Mouse (Mus musculus): ENCODE results near the gene Itgb2. TPM values are rescaled to one million over a fixed set of nuclear protein-coding genes. Genes with fewer than 3 reads are reported as not detected.

The Itgb2 gene
- polyA plus RNA-seq, 1 experiment from 2014 or later, result 2.1 TPM

DNA sequence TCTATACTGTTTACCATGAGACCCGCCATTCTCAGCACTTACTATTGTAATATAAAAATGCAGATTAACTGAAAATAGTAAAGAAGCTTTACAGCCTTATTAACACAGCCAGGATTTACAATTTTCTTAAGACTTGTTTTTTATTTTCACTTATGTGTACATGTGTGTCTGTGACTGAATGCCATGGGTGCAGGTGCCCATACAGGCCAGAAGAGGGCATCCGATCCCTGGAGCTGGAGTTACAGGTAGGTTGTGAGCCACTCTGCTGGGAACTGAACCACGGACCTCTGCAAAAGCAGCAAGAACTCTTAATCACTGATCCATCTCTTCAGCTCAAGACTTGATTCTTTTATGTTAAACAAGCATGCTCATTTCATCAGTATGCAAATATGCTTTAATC lies 37.2 kb upstream of the Itgb2 start:
- Histone ChIP-seq H3K4me2 (replicated peaks; ENCODE audit: low read depth) (no peak overlapping the region), H3K4me1 (replicated peaks; ENCODE audit: control insufficient read depth, insufficient read depth, low read length) (no peaks in the 10 kb centered on the region), H3K9ac (ENCODE audit: low read depth, low read length) (no peak overlapping the region), H3K27ac (ENCODE audit: low read depth, low read length) (no peak overlapping the region), H3K4me3 (ENCODE audit: low read depth, low read length) (no peak overlapping the region), H3K27me3 (replicated peaks; ENCODE audit: control insufficient read depth, insufficient read depth, low read length) (no peaks in the 10 kb centered on the region), H3K36me3 (ENCODE audit: control insufficient read depth, insufficient read depth) (peaks cover 72% of the 10 kb centered on the region), H3K9me3 (ENCODE audit: control insufficient read depth) (no peaks in the 10 kb centered on the region)
- no peak for ATAC-seq
- 96% methylated on average over 3 of the region's 3 CpGs for WGBS
- peak; percentile 38; the same call in 1 of the 2 replicates for TF ChIP-seq CTCF (IDR thresholded peaks at IDR 0.05; ENCODE audit: low read depth)

DNA sequence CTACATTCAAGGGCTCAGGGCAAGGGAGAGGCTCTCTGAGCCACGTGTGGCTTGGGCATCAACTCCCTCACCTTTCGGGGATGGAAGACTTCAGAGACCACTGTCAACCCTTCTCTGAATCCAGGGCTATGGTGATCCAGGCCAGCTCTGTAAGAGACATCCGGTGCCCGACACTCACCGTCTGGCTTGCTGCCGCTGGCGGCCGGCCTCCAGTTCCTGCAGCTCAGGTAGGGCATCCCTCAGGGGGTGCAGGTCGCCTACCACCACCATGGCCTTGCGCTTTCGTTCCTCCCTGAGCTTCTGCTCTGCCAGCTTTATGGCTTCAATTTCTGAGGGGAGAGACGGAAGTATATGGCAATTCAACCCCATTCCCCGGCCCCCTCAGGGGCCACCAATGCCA lies 32.9 kb upstream of the Itgb2 start:
- H3K36me3 ChIP-seq (ENCODE audit: control insufficient read depth, insufficient read depth), result peaks cover 66% of the 10 kb centered on the region
- H3K4me3 ChIP-seq (ENCODE audit: low read depth, low read length), result no peak overlapping the region
- 95% methylated on average over 13 of the region's 13 CpGs for WGBS
- 0 out of 2 replicates have a peak, but pooled peaks cover 4% of the 10 kb centered on the region for H3K4me1 ChIP-seq (replicated peaks; ENCODE audit: control insufficient read depth, insufficient read depth, low read length)
- no peak for TF ChIP-seq CTCF (IDR thresholded peaks at IDR 0.05; ENCODE audit: low read depth)
- H3K27me3 ChIP-seq (replicated peaks; ENCODE audit: control insufficient read depth, insufficient read depth, low read length), result no peaks in the 10 kb centered on the region
- no peak for ATAC-seq
- H3K27ac ChIP-seq (ENCODE audit: low read depth, low read length), result no peak overlapping the region
- no peak overlapping the region for H3K9ac ChIP-seq (ENCODE audit: low read depth, low read length)
- no peak overlapping the region for H3K4me2 ChIP-seq (replicated peaks; ENCODE audit: low read depth)
- no peaks in the 10 kb centered on the region for H3K9me3 ChIP-seq (ENCODE audit: control insufficient read depth)

DNA sequence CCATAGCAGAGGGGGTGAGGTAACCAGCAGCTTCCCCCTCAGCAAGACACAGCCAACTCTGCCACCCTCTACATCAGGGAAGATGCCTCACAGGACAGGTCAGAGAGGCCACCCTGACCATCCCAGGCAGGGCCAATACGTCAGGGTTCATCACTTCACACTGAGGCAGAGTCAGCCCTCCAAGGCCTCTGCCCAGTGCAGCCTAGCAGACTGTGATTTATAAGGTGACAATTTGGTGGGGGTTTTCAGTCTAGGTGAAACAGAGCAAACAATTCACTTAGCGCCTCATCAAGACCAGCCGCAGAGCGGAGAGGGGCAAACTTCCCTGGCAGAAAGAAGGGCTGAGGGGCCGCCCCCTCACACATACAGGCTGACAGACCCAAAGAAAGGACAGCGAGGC lies 31.8 kb upstream of the Itgb2 start:
- no peaks in the 10 kb centered on the region for H3K27me3 ChIP-seq (replicated peaks; ENCODE audit: control insufficient read depth, insufficient read depth, low read length)
- ATAC-seq, result no peak
- no peak overlapping the region for H3K4me3 ChIP-seq (ENCODE audit: low read depth, low read length)
- TF ChIP-seq CTCF (IDR thresholded peaks at IDR 0.05; ENCODE audit: low read depth), result no peak
- H3K4me2 ChIP-seq (replicated peaks; ENCODE audit: low read depth), result no peak overlapping the region
- H3K9me3 ChIP-seq (ENCODE audit: control insufficient read depth), result no peaks in the 10 kb centered on the region
- 86% methylated on average over 6 of the region's 6 CpGs for WGBS
- peaks cover 67% of the 10 kb centered on the region for H3K36me3 ChIP-seq (ENCODE audit: control insufficient read depth, insufficient read depth)
- 0 out of 2 replicates have a peak, but pooled peaks cover 4% of the 10 kb centered on the region for H3K4me1 ChIP-seq (replicated peaks; ENCODE audit: control insufficient read depth, insufficient read depth, low read length)
- no peak overlapping the region for H3K27ac ChIP-seq (ENCODE audit: low read depth, low read length)
- no peak overlapping the region for H3K9ac ChIP-seq (ENCODE audit: low read depth, low read length)

DNA sequence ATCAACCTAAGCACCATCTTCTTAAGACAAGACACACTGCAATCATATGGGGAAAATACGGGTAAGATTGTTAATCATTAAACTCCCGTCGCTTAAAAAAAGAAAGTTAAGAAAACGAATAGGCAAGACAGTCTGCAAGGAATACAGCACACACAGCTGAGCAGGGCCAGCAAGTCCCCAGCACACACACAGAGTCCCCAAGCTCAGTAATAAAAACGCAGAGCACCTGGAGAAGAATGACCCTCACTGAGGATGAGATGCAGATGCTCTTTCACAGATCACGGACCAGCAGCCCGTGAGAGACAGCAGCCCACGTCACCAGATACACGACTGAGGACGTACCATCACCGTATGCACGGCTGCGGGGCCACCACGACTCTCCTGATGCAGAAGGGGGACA lies 29.4 kb upstream of the Itgb2 start:
- ATAC-seq, result no peak
- Histone ChIP-seq H3K36me3 (ENCODE audit: control insufficient read depth, insufficient read depth) (peaks cover 66% of the 10 kb centered on the region), H3K9me3 (ENCODE audit: control insufficient read depth) (no peaks in the 10 kb centered on the region), H3K4me2 (replicated peaks; ENCODE audit: low read depth) (peak overlapping the region; percentile 32), H3K4me1 (replicated peaks; ENCODE audit: control insufficient read depth, insufficient read depth, low read length) (0 out of 2 replicates have a peak, but pooled peaks cover 4% of the 10 kb centered on the region), H3K27me3 (replicated peaks; ENCODE audit: control insufficient read depth, insufficient read depth, low read length) (no peaks in the 10 kb centered on the region), H3K9ac (ENCODE audit: low read depth, low read length) (no peak overlapping the region), H3K27ac (ENCODE audit: low read depth, low read length) (no peak overlapping the region), H3K4me3 (ENCODE audit: low read depth, low read length) (no peak overlapping the region)
- no peak for TF ChIP-seq CTCF (IDR thresholded peaks at IDR 0.05; ENCODE audit: low read depth)
- WGBS, result 23% methylated on average over 14 of the region's 14 CpGs

DNA sequence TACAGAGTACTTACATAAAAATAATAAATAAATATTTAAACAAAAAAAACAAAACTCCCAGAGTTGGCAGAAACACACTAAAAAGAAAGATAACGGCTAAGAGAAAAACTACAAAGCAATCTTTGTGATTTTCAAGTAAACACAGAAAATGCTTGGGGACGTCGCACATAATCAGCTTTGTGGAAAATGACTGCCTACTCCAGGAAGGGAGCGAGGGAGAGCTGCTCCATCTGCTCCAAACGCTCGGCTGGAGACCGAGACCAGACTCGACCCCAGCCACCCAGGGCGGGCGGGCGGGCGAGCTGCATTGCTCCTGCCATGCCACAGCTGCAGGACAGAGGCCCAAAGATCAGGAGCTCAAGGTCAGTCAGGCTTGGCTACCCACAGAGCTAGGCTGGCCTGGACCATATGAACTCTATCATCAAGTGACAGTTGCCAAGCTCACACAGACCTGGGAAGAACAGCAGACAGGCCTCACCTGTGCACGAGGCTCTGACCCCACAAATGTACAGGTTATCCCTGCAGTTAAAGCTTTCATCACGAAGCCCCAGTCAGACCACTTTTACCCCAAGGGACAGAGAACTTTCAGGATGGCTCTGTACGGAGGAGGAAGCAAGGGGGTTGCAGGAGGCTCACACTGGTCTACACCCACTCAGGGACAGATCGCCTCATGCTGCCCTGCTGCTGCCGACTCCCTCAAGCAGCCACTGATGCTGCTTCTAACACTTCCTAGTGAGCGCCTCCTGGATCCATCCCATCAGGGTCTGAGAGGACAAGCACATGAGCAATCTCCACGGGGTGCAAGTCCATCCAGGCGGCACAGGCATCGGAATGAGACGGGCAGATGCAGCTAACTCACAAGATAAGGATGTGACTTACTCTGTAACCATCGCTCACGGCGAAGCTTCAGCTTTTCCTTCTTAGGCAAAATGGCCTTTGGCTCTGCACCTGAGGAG lies 26.8 kb upstream of the Itgb2 start:
- H3K9me3 ChIP-seq (ENCODE audit: control insufficient read depth), result no peaks in the 10 kb centered on the region
- no peaks in the 10 kb centered on the region for H3K27me3 ChIP-seq (replicated peaks; ENCODE audit: control insufficient read depth, insufficient read depth, low read length)
- no peak overlapping the region for H3K4me3 ChIP-seq (ENCODE audit: low read depth, low read length)
- peaks cover 66% of the 10 kb centered on the region for H3K36me3 ChIP-seq (ENCODE audit: control insufficient read depth, insufficient read depth)
- H3K4me1 ChIP-seq (replicated peaks; ENCODE audit: control insufficient read depth, insufficient read depth, low read length), result 0 out of 2 replicates have a peak, but pooled peaks cover 4% of the 10 kb centered on the region
- H3K27ac ChIP-seq (ENCODE audit: low read depth, low read length), result no peak overlapping the region
- no peak for ATAC-seq
- TF ChIP-seq CTCF (IDR thresholded peaks at IDR 0.05; ENCODE audit: low read depth), result no peak
- WGBS, result 92% methylated on average over 25 of the region's 25 CpGs
- H3K4me2 ChIP-seq (replicated peaks; ENCODE audit: low read depth), result no peak overlapping the region
- no peak overlapping the region for H3K9ac ChIP-seq (ENCODE audit: low read depth, low read length)

DNA sequence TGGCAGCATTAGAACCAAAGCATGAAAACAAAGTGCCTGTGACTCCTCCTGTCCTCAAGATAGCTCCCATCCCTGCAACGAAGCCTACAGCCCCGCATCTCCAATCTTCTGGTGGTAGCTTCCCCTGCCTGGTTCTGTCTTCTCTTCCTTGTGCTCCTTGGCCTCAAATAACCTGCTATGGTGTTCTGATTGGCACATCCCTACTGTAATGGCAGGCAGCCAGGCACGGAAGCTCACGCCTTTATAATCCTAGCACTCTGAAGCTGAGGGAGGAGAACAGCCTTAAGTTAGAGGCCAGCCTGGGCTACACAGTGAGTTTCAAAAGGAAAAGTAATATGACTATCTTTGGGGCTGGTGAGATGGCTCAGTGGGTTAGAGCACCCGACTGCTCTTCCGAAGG lies 25.9 kb upstream of the Itgb2 start:
- H3K4me1 ChIP-seq (replicated peaks; ENCODE audit: control insufficient read depth, insufficient read depth, low read length), result peaks cover 7% of the 10 kb centered on the region; the same call in 1 of the 2 replicates
- 84% methylated on average over 6 of the region's 6 CpGs for WGBS
- H3K27me3 ChIP-seq (replicated peaks; ENCODE audit: control insufficient read depth, insufficient read depth, low read length), result no peaks in the 10 kb centered on the region
- H3K4me3 ChIP-seq (ENCODE audit: low read depth, low read length), result no peak overlapping the region
- no peaks in the 10 kb centered on the region for H3K9me3 ChIP-seq (ENCODE audit: control insufficient read depth)
- H3K27ac ChIP-seq (ENCODE audit: low read depth, low read length), result no peak overlapping the region
- no peak overlapping the region for H3K4me2 ChIP-seq (replicated peaks; ENCODE audit: low read depth)
- H3K9ac ChIP-seq (ENCODE audit: low read depth, low read length), result no peak overlapping the region
- peaks cover 61% of the 10 kb centered on the region for H3K36me3 ChIP-seq (ENCODE audit: control insufficient read depth, insufficient read depth)
- TF ChIP-seq CTCF (IDR thresholded peaks at IDR 0.05; ENCODE audit: low read depth), result no peak
- no peak for ATAC-seq

All from intestine, postnatal 0 days (tissue).